Mouse (Mus musculus) frontal cortex, postnatal 25 days (tissue): Measurements from ENCODE around the gene Fgfr2.
"Not testable (repeated sequence)": the region's sequence is repeated elsewhere in the genome, so short reads cannot be mapped to it uniquely, and the experiment has no call there.

Experiments used
- DNase-seq, 2 experiments: peaks; one replicate each; pipeline ENCODE4 v3.0.0; 2022; ENCODE audit warnings: low spot score in 2 of 2

The Fgfr2 gene

DNA sequence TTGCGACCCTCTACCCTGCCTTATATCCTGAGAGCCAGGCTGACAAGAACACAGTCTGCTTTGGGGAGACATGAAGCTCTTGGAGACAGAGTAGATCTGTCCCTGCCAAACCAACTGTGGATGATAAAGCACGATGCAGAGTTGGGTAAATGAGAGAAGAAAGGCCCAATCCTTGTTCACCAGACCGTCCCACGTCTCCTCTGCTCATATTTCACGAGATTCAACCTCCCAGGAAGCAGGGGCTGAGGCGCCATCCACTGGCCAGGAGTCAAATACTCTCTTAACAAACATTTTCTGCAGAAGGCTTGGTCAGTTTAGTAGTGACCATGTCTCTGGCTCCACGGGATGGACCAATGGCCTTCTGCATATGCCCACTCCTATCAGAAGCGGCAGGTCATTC lies 1938.8 kb downstream of the Fgfr2 start:
- DNase-seq, result no peak

GRCm38 (mm10) chr7:131182685-131183084 lies 1940.5 kb downstream of the Fgfr2 start:
- DNase-seq, result peak in 1 of 2 experiments; percentile 7

- no peak for DNase-seq
Observed at GRCm38 (mm10) chr7:131174121-131174520, 1949.0 kb downstream of the Fgfr2 start, which contains the start of gene 5430419D17Rik. 5430419D17Rik (plus strand) TSS chr7:131174402.

- no peak for DNase-seq
Observed at GRCm38 (mm10) chr7:131169099-131169498, 1954.1 kb downstream of the Fgfr2 start.

GRCm38 (mm10) chr7:131167771-131168170 lies 1955.4 kb downstream of the Fgfr2 start:
- no peak for DNase-seq

DNA sequence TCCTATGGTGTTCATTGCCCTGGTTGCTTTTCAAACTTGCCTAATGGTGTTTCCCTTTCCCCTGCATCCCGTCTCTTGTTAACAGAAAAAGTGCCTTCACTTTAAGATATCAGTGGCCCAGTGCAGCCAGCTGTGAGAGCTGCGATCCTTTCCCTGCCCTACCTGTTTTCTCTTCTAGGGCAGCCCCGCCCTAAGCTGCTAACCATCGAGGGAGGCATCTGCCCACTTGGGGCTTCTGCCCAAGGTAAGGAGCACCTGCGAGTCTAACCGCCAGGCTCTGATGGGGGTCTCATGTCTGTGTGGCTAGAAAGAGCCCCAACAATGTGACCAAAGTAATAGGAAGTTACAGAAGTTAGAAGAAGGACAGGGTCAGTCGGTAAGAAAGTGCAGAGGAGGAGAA lies 1960.9 kb downstream of the Fgfr2 start:
- DNase-seq, result no peak

GRCm38 (mm10) chr7:131153044-131153443 lies 1970.1 kb downstream of the Fgfr2 start:
- DNase-seq, result no peak

GRCm38 (mm10) chr7:131150179-131150578 lies 1973.0 kb downstream of the Fgfr2 start:
- DNase-seq, result no peak

- no peak for DNase-seq
Observed at GRCm38 (mm10) chr7:131146214-131146613, 1976.9 kb downstream of the Fgfr2 start, which contains the start of gene 4933402N03Rik. 4933402N03Rik (minus strand) TSS chr7:131146314.

GRCm38 (mm10) chr7:131133181-131133580 lies 1990.0 kb downstream of the Fgfr2 start:
- no peak for DNase-seq

DNA sequence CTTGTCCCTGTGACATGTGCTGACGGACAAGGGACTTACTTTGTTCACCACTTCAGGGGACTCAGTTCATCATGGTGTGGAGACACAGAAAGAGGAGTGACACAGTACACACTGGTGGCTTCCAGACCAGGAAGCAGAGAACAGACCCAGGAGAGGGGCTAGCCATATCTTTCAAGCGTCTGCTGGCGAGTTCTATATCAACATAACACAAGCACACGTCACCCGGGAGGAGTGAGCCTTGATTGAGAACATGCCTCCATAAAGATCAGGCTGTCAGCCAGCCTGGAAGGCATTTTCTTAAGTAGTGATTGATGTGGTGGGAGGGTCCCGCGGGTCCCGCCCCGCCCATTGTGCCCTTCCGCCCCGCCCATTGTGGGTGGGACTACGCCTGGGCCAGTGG lies 1993.1 kb downstream of the Fgfr2 start:
- no peak for DNase-seq

GRCm38 (mm10) chr7:131122210-131122807 lies 2000.8 kb downstream of the Fgfr2 start:
- no peak for DNase-seq

GRCm38 (mm10) chr7:131114434-131114833 lies 2008.7 kb downstream of the Fgfr2 start:
- DNase-seq, result no peak

- DNase-seq, result no peak
Observed at GRCm38 (mm10) chr7:131113676-131114075, 2009.5 kb downstream of the Fgfr2 start.

- DNase-seq, result peak; percentile 42 to 78
Observed at GRCm38 (mm10) chr7:131112486-131112885, 2010.7 kb downstream of the Fgfr2 start.

DNA sequence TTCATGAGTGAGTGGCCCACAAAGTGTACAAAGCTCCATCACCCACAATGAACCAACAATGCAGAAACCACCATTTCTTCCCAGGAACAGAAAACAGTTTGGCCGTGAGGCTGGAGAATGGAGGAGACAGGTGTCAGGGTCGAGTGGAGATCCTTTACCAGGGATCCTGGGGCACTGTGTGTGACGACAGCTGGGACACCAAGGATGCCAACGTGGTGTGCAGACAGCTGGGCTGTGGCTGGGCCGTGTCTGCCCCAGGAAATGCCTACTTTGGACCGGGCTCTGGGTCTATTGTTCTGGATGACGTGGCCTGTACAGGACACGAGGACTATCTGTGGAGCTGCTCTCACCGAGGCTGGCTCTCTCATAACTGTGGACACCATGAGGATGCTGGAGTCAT lies 2040.7 kb downstream of the Fgfr2 start:
- not testable (repeated sequence) for DNase-seq

DNA sequence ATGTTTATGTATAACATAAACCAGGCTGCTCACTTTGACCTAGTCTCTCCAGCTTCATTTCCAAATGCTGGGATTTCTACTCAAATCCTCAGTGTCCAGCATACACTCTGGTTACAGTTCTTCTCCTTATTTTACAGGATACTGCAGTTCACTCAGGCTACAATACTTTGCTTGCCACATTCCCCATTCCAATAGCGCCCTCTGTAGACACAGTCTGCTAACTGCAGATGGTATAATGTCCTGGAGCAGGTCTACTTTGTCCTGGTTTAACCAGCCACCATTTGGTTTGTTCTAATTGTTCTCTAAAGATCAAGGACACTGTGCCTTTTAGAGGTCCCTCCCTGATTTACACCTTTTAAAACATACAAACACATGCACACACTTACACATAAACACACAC lies 2047.2 kb downstream of the Fgfr2 start:
- peak in 1 of 2 experiments; percentile 9 for DNase-seq

GRCm38 (mm10) chr7:131074098-131074497 lies 2049.1 kb downstream of the Fgfr2 start:
- not testable (repeated sequence) for DNase-seq

DNA sequence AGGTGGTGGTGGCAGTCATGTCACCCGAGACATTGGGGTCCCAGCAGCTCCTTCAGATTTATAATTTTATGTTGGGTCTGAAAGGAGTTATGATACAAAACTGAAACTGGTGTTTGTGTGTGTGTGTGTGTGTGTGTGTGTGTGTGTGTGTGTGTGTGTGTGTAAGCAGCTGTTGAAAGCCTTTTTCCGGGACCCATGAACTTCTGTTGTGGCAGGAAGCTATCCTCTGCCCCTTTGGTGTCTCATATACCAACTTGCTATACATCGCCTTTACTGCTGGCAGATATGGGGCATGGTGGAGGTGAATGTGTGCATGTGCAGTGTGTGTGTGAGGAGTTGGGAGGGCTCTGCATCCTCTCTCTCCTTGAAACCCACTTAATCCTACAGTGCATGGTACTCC lies 2049.7 kb downstream of the Fgfr2 start:
- DNase-seq, result not testable (repeated sequence)

- not testable (repeated sequence) for DNase-seq
Observed at GRCm38 (mm10) chr7:131068191-131068590, 2055.0 kb downstream of the Fgfr2 start.

DNA sequence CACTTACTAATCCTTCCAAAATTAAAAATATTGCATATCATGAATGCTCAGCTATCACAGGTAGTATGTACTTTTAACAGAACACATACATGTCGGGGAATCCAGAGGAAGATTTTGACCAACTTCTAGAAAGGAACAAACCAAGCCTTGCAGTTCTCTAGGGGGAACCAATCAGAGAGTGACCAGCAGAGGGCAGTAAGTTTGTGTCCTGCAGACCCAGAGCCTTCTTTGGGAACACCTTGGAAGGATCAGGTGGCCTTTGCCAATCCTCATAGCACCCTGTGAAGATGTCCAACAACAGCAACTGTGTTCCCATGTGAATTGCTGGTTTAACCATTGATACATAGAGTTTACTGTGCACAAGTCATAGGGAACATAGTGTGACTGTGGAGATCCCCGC lies 2060.6 kb downstream of the Fgfr2 start:
- no peak for DNase-seq

- not testable (repeated sequence) for DNase-seq
Observed at GRCm38 (mm10) chr7:131059808-131060207, 2063.3 kb downstream of the Fgfr2 start.

DNA sequence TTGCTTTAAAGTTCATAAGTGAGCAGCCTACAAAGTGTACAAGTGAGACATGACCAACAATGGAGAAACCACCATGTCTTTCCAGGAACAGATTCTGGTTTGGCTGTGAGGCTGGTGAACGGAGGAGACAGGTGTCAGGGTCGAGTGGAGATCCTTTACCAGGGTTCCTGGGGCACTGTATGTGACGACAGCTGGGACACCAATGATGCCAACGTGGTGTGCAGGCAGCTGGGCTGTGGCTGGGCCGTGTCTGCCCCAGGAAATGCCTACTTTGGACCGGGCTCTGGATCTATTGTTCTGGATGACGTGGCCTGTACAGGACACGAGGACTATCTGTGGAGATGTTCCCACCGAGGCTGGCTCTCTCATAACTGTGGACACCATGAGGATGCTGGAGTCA lies 2065.2 kb downstream of the Fgfr2 start:
- DNase-seq, result not testable (repeated sequence)

DNA sequence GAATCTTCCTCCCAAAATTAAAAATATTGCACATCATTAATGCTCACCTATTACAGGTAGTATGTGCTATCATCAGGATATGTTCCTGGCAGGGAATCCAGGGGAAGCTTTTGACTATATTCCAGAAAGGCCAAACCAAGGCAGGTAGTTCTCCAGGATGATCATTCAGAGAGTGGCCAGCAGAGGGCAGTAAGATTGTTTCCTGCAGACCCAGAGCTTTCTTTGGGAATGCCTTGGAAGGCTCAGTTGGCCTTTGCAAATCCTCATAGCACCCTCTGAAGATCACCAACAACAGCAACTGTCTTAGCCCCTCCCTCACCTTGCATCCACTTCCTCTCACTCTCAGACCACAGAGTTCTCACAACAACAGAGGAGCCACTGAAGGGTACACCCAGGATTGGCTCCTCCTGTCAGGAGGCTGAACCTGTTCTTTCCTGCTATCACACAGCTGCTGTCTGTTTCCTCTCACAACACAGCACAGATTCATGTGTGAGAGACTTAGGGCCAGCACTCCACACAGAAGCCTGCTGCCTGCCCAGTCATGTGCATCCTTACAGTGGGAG lies 2068.3 kb downstream of the Fgfr2 start:
- DNase-seq, result no peak
